Comparison of ENCODE assay signal across 11 mouse cellular contexts in genomic region chr7:80189147-80189933, GRCm38 (mm10). TPM values are rescaled to one million over a fixed set of nuclear protein-coding genes. Genes with fewer than 3 reads are reported as not detected.
DNase-seq lines count a peak whose midpoint lies in the region; ATAC-seq lines count a peak whose summit lies in the region.
"Had no signal": no experiment of that assay in that cellular context is flagged by ENCODE, and none has a peak within 500 bp of the region (broad histone marks: within the 10 kb centered on the region; RNA-seq: fewer than 3 reads in every experiment).

No protein-coding gene starts in this region.

- DNase-seq in kidney, postnatal 10 days: peak; percentile 45
- DNase-seq in kidney, postnatal 14 days: no peak
- DNase-seq in adrenal gland, postnatal 36 days: peak; percentile 43 to 61
- no peak for DNase-seq in hindbrain, embryonic 14.5 days (ENCODE audit: low spot score)
- DNase-seq in frontal cortex, postnatal 10 days (ENCODE audit: low spot score in 2 of 2): no peak
- no peak for DNase-seq in lung, postnatal 36 days
- DNase-seq in left cerebral cortex, postnatal 10 days (ENCODE audit: extremely low spot score in 1 of 2, low spot score in 2 of 2): no peak
- DNase-seq: retina, postnatal 1 day; thymus, postnatal 14 days had no signal

- WGBS in hindbrain, embryonic 14.5 days: 42% methylated on average over 11 of the region's 11 CpGs
- 32% methylated on average over 11 of the region's 11 CpGs for WGBS in neural tube, embryonic 15.5 days

- intact Hi-C loops in left cerebral cortex, postnatal 10 days (cut with DNase I): no loop called here

- H3K9ac ChIP-seq in hindbrain, embryonic 14.5 days: no peak overlapping the region
- no peak overlapping the region for H3K9ac ChIP-seq in neural tube, embryonic 15.5 days (replicated peaks)
- H3K9ac ChIP-seq: liver, embryonic 15.5 days had no signal

- H3K4me2 ChIP-seq in hindbrain, embryonic 14.5 days (replicated peaks): no peak overlapping the region
- peak overlapping the region; percentile 17; the same call in 1 of the 2 replicates for H3K4me2 ChIP-seq in neural tube, embryonic 15.5 days
- H3K4me2 ChIP-seq: liver, embryonic 15.5 days had no signal

- H3K36me3 ChIP-seq in hindbrain, embryonic 14.5 days (replicated peaks; ENCODE audit: control insufficient read depth, insufficient read depth): no peaks in the 10 kb centered on the region
- H3K36me3 ChIP-seq in neural tube, embryonic 15.5 days: no peaks in the 10 kb centered on the region
- H3K36me3 ChIP-seq: liver, embryonic 15.5 days had no signal

- H3K4me3 ChIP-seq in hindbrain, embryonic 14.5 days (replicated peaks; ENCODE audit: low read length): no peak overlapping the region
- no peak overlapping the region for H3K4me3 ChIP-seq in neural tube, embryonic 15.5 days (replicated peaks)
- H3K4me3 ChIP-seq: liver, embryonic 15.5 days had no signal

- H3K4me1 ChIP-seq in hindbrain, embryonic 14.5 days (replicated peaks; ENCODE audit: control insufficient read depth, insufficient read depth, low read length): peaks cover 69% of the 10 kb centered on the region
- H3K4me1 ChIP-seq in neural tube, embryonic 15.5 days: peaks cover 79% of the 10 kb centered on the region

- H3K27me3 ChIP-seq in hindbrain, embryonic 14.5 days (ENCODE audit: control insufficient read depth, insufficient read depth, low read length): no peaks in the 10 kb centered on the region
- no peaks in the 10 kb centered on the region for H3K27me3 ChIP-seq in neural tube, embryonic 15.5 days (replicated peaks)

- no peak for ATAC-seq in hindbrain, embryonic 14.5 days (ENCODE audit: low FRiP score)
- no peak for ATAC-seq in neural tube, embryonic 15.5 days (ENCODE audit: low FRiP score)

- no peaks in the 10 kb centered on the region for H3K9me3 ChIP-seq in hindbrain, embryonic 14.5 days (ENCODE audit: control insufficient read depth, low read length)
- H3K9me3 ChIP-seq in neural tube, embryonic 15.5 days (replicated peaks): no peaks in the 10 kb centered on the region
- H3K9me3 ChIP-seq: liver, embryonic 15.5 days had no signal

- peak overlapping the region; percentile 64 for H3K27ac ChIP-seq in hindbrain, embryonic 14.5 days
- peak overlapping the region; percentile 63 for H3K27ac ChIP-seq in neural tube, embryonic 15.5 days (replicated peaks)
- H3K27ac ChIP-seq: liver, embryonic 15.5 days had no signal

RNA-seq across cellular contexts. Expression of gene Sema4b, which starts 2.7 kb away (rescaled TPM):
- 10 to 100 TPM; 47.3 to 57.2 TPM for total RNA-seq in adrenal gland, postnatal 36 days (2021)
- polyA plus RNA-seq in hindbrain, embryonic 14.5 days (2014; fragmentation: Nextera tagmentation; extraction: Ambion mirVana): 17.4 and 19.7 TPM in 2 replicates
- 22.7 and 25.8 TPM in 2 replicates for polyA plus RNA-seq in neural tube, embryonic 15.5 days (2015; fragmentation: Nextera tagmentation; extraction: Ambion mirVana)
- 10 to 100 TPM; 23.5 to 23.7 TPM for total RNA-seq in left cerebral cortex, postnatal 10 days (2021)

RNA-seq across cellular contexts. Expression of gene Cib1, which starts 43.3 kb away (rescaled TPM):
- total RNA-seq in adrenal gland, postnatal 36 days (2021): 10 to 100 TPM; 65.1 to 70.1 TPM
- 29.8 and 41.1 TPM in 2 replicates for polyA plus RNA-seq in hindbrain, embryonic 14.5 days (2014; fragmentation: Nextera tagmentation; extraction: Ambion mirVana)
- polyA plus RNA-seq in neural tube, embryonic 15.5 days (2015; fragmentation: Nextera tagmentation; extraction: Ambion mirVana): 32.2 and 59.5 TPM in 2 replicates
- total RNA-seq in left cerebral cortex, postnatal 10 days (2021): 10 to 100 TPM; 19.4 to 21.2 TPM

RNA-seq across cellular contexts. Expression of gene Gdpgp1, which starts 43.3 kb away (rescaled TPM):
- total RNA-seq in adrenal gland, postnatal 36 days (2021): 1 to 10 TPM; 3.8 to 3.9 TPM
- 3.4 and 3.8 TPM in 2 replicates for polyA plus RNA-seq in hindbrain, embryonic 14.5 days (2014; fragmentation: Nextera tagmentation; extraction: Ambion mirVana)
- 4.6 and 5.5 TPM in 2 replicates for polyA plus RNA-seq in neural tube, embryonic 15.5 days (2015; fragmentation: Nextera tagmentation; extraction: Ambion mirVana)
- 1 to 10 TPM; 6.0 to 7.0 TPM for total RNA-seq in left cerebral cortex, postnatal 10 days (2021)

RNA-seq across cellular contexts. Expression of gene Ttll13, which starts 56.8 kb away (rescaled TPM):
- under 1 TPM; 0.59 to 0.83 TPM for total RNA-seq in adrenal gland, postnatal 36 days (2021)
- polyA plus RNA-seq in hindbrain, embryonic 14.5 days (2014; fragmentation: Nextera tagmentation; extraction: Ambion mirVana): 1.3 and 1.7 TPM in 2 replicates
- 2.0 and 2.4 TPM in 2 replicates for polyA plus RNA-seq in neural tube, embryonic 15.5 days (2015; fragmentation: Nextera tagmentation; extraction: Ambion mirVana)
- 1 to 10 TPM; 1.3 to 2.2 TPM for total RNA-seq in left cerebral cortex, postnatal 10 days (2021)

Comparison
In these comparisons a context has a peak if more than half of its experiments do, and no peak if none do; other contexts are left out.
1. DNase-seq: peak in kidney, postnatal 10 days (single experiment) and adrenal gland, postnatal 36 days (2 of 2); none in kidney, postnatal 14 days (single experiment), hindbrain, embryonic 14.5 days (single experiment), frontal cortex, postnatal 10 days (0 of 2), lung, postnatal 36 days (single experiment) and left cerebral cortex, postnatal 10 days (0 of 2).